Mouse (Mus musculus) right cerebral cortex, postnatal 36 days (tissue): ENCODE data around the gene Arhgef26.

ENCODE experiments used
- DNase-seq, 2 experiments: peaks; one replicate each; pipeline ENCODE4 v3.0.0; 2022; ENCODE audit warnings: low spot score in 2 of 2, mixed read lengths in 1 of 2

Gene Arhgef26

GRCm38 (mm10) chr3:62338044-62338443 is at the start of gene Arhgef26:
Gene Arhgef26 (plus strand): TSS chr3:62338344.
- no peak for DNase-seq

GRCm38 (mm10) chr3:62310493-62310892 is 27.7 kb upstream of the Arhgef26 start:
- DNase-seq = no peak

GRCm38 (mm10) chr3:62311224-62311623 is 26.9 kb upstream of the Arhgef26 start:
- no peak for DNase-seq

- no peak for DNase-seq
Measured at GRCm38 (mm10) chr3:62324708-62325107, 13.4 kb upstream of the Arhgef26 start.

GRCm38 (mm10) chr3:62327903-62328302 is 10.2 kb upstream of the Arhgef26 start:
- no peak for DNase-seq

GRCm38 (mm10) chr3:62338461-62338853 is 313 bp downstream of the Arhgef26 start:
- DNase-seq = no peak

- peak; percentile 15 to 17 for DNase-seq
Measured at GRCm38 (mm10) chr3:62338854-62339515, 841 bp downstream of the Arhgef26 start.

- peak in 1 of 2 experiments; percentile 13 for DNase-seq
Measured at GRCm38 (mm10) chr3:62339516-62340051, 1.4 kb downstream of the Arhgef26 start.

- DNase-seq = no peak
Measured at GRCm38 (mm10) chr3:62340154-62340760, 2.1 kb downstream of the Arhgef26 start.

- no peak for DNase-seq
Measured at GRCm38 (mm10) chr3:62340861-62341260, 2.7 kb downstream of the Arhgef26 start.

GRCm38 (mm10) chr3:62341496-62342205 is 3.5 kb downstream of the Arhgef26 start:
- DNase-seq = no peak

GRCm38 (mm10) chr3:62348514-62349217 is 10.5 kb downstream of the Arhgef26 start:
- DNase-seq = no peak

- DNase-seq = no peak
Measured at GRCm38 (mm10) chr3:62349218-62349897, 11.2 kb downstream of the Arhgef26 start.

GRCm38 (mm10) chr3:62352071-62352470 is 13.9 kb downstream of the Arhgef26 start:
- DNase-seq = no peak

GRCm38 (mm10) chr3:62352876-62353275 is 14.7 kb downstream of the Arhgef26 start:
- DNase-seq = no peak

GRCm38 (mm10) chr3:62367882-62368281 is 29.7 kb downstream of the Arhgef26 start:
- no peak for DNase-seq

- no peak for DNase-seq
Measured at GRCm38 (mm10) chr3:62372841-62373240, 34.7 kb downstream of the Arhgef26 start.

- no peak for DNase-seq
Measured at GRCm38 (mm10) chr3:62374346-62374745, 36.2 kb downstream of the Arhgef26 start.

- DNase-seq = no peak
Measured at GRCm38 (mm10) chr3:62374831-62375230, 36.7 kb downstream of the Arhgef26 start.

GRCm38 (mm10) chr3:62376719-62377118 is 38.6 kb downstream of the Arhgef26 start:
- no peak for DNase-seq

GRCm38 (mm10) chr3:62379946-62380345 is 41.8 kb downstream of the Arhgef26 start:
- DNase-seq = no peak
